Mouse (Mus musculus): ENCODE measurements around the gene Micu1. TPM values are rescaled to one million over a fixed set of nuclear protein-coding genes. Genes with fewer than 3 reads are reported as not detected.

Micu1 gene
- total RNA-seq, 1 experiment = 23.6 TPM

GRCm38 (mm10) chr10:59768369-59769079, 66.2 kb downstream of the Micu1 start:
- no peak overlapping the region for H3K4me3 ChIP-seq (ENCODE audit: insufficient read depth in 1 of 2, low read depth in 1 of 2, low read length in 2 of 2, poor library complexity in 1 of 2, severe bottlenecking in 1 of 2)
- H3K27ac ChIP-seq (ENCODE audit: insufficient read depth, low read depth, low read length, poor library complexity, severe bottlenecking) = no peak overlapping the region
- no peak for DNase-seq (ENCODE audit: low read depth, low spot score)
- no peaks in the 10 kb centered on the region for H3K9me3 ChIP-seq (ENCODE audit: control insufficient read depth, insufficient read depth, low read depth, low read length)
- H3K4me1 ChIP-seq (ENCODE audit: control insufficient read depth in 2 of 2, insufficient read depth in 2 of 2, low read length in 2 of 2, poor library complexity in 1 of 2) = no peaks in the 10 kb centered on the region
- no peak for TF ChIP-seq ZNF384 (IDR thresholded peaks at IDR 0.05; ENCODE audit: low read depth, low read length)
- TF ChIP-seq CHD2 (IDR thresholded peaks at IDR 0.05; ENCODE audit: low read depth, low read length) = no peak
- no peak for TF ChIP-seq MAFK (IDR thresholded peaks at IDR 0.05; ENCODE audit: insufficient read depth, low read depth, low read length)
- no peak for TF ChIP-seq HCFC1 (IDR thresholded peaks at IDR 0.05; ENCODE audit: borderline replicate concordance, insufficient read depth, low read length)
- TF ChIP-seq ZC3H11A (IDR thresholded peaks at IDR 0.05; ENCODE audit: borderline replicate concordance, low read depth, low read length) = no peak
- no peaks in the 10 kb centered on the region; the same call in 1 of the 2 replicates for H3K36me3 ChIP-seq (ENCODE audit: control insufficient read depth, insufficient read depth, low read length, poor library complexity, severe bottlenecking)
- in situ Hi-C loops (cut with MboI; ENCODE audit: low sequenced_read_pairs in 2 of 2, unreplicated experiment in 2 of 2) = no loop called here
- no peak overlapping the region for H3K9ac ChIP-seq (ENCODE audit: insufficient read depth, low read depth, low read length, poor library complexity, severe bottlenecking)

GRCm38 (mm10) chr10:59771375-59772048, 69.2 kb downstream of the Micu1 start:
- no peak overlapping the region for H3K27ac ChIP-seq (ENCODE audit: insufficient read depth, low read depth, low read length, poor library complexity, severe bottlenecking)
- H3K36me3 ChIP-seq (ENCODE audit: control insufficient read depth, insufficient read depth, low read length, poor library complexity, severe bottlenecking) = no peaks in the 10 kb centered on the region
- no peak overlapping the region for H3K4me3 ChIP-seq (ENCODE audit: insufficient read depth in 1 of 2, low read depth in 1 of 2, low read length in 2 of 2, poor library complexity in 1 of 2, severe bottlenecking in 1 of 2)
- H3K4me1 ChIP-seq (ENCODE audit: control insufficient read depth in 2 of 2, insufficient read depth in 2 of 2, low read length in 2 of 2, poor library complexity in 1 of 2) = no peaks in the 10 kb centered on the region
- in situ Hi-C loops (cut with MboI; ENCODE audit: low sequenced_read_pairs in 2 of 2, unreplicated experiment in 2 of 2) = no loop called here
- no peak for TF ChIP-seq MAFK (IDR thresholded peaks at IDR 0.05; ENCODE audit: insufficient read depth, low read depth, low read length)
- no peak for TF ChIP-seq CHD2 (IDR thresholded peaks at IDR 0.05; ENCODE audit: low read depth, low read length)
- TF ChIP-seq HCFC1 (IDR thresholded peaks at IDR 0.05; ENCODE audit: borderline replicate concordance, insufficient read depth, low read length) = no peak
- TF ChIP-seq ZC3H11A (IDR thresholded peaks at IDR 0.05; ENCODE audit: borderline replicate concordance, low read depth, low read length) = no peak
- TF ChIP-seq ZNF384 (IDR thresholded peaks at IDR 0.05; ENCODE audit: low read depth, low read length) = no peak
- H3K9me3 ChIP-seq (ENCODE audit: control insufficient read depth, insufficient read depth, low read depth, low read length) = no peaks in the 10 kb centered on the region
- no peak overlapping the region for H3K9ac ChIP-seq (ENCODE audit: insufficient read depth, low read depth, low read length, poor library complexity, severe bottlenecking)
- DNase-seq (ENCODE audit: low read depth, low spot score) = no peak

- in situ Hi-C loops (cut with MboI; ENCODE audit: low sequenced_read_pairs in 2 of 2, unreplicated experiment in 2 of 2) = no loop called here
- no peak for DNase-seq (ENCODE audit: low read depth, low spot score)
- Histone ChIP-seq H3K4me1 (ENCODE audit: control insufficient read depth in 2 of 2, insufficient read depth in 2 of 2, low read length in 2 of 2, poor library complexity in 1 of 2) (no peaks in the 10 kb centered on the region), H3K9ac (ENCODE audit: insufficient read depth, low read depth, low read length, poor library complexity, severe bottlenecking) (no peak overlapping the region), H3K4me3 (ENCODE audit: insufficient read depth in 1 of 2, low read depth in 1 of 2, low read length in 2 of 2, poor library complexity in 1 of 2, severe bottlenecking in 1 of 2) (no peak overlapping the region), H3K27ac (ENCODE audit: insufficient read depth, low read depth, low read length, poor library complexity, severe bottlenecking) (no peak overlapping the region), H3K9me3 (ENCODE audit: control insufficient read depth, insufficient read depth, low read depth, low read length) (no peaks in the 10 kb centered on the region), H3K36me3 (ENCODE audit: control insufficient read depth, insufficient read depth, low read length, poor library complexity, severe bottlenecking) (no peaks in the 10 kb centered on the region)
- TF ChIP-seq ZC3H11A (IDR thresholded peaks at IDR 0.05; ENCODE audit: borderline replicate concordance, low read depth, low read length) (no peak), CHD2 (IDR thresholded peaks at IDR 0.05; ENCODE audit: low read depth, low read length) (no peak), ZNF384 (IDR thresholded peaks at IDR 0.05; ENCODE audit: low read depth, low read length) (no peak), HCFC1 (IDR thresholded peaks at IDR 0.05; ENCODE audit: borderline replicate concordance, insufficient read depth, low read length) (no peak), MAFK (IDR thresholded peaks at IDR 0.05; ENCODE audit: insufficient read depth, low read depth, low read length) (no peak)
These were observed 69.7 kb downstream of the Micu1 start for GRCm38 (mm10) chr10:59772049-59772397.

- in situ Hi-C loops (cut with MboI; ENCODE audit: low sequenced_read_pairs in 2 of 2, unreplicated experiment in 2 of 2) = no loop called here
- Histone ChIP-seq H3K36me3 (ENCODE audit: control insufficient read depth, insufficient read depth, low read length, poor library complexity, severe bottlenecking) (no peaks in the 10 kb centered on the region), H3K9me3 (ENCODE audit: control insufficient read depth, insufficient read depth, low read depth, low read length) (no peaks in the 10 kb centered on the region), H3K4me1 (ENCODE audit: control insufficient read depth in 2 of 2, insufficient read depth in 2 of 2, low read length in 2 of 2, poor library complexity in 1 of 2) (no peaks in the 10 kb centered on the region), H3K4me3 (ENCODE audit: insufficient read depth in 1 of 2, low read depth in 1 of 2, low read length in 2 of 2, poor library complexity in 1 of 2, severe bottlenecking in 1 of 2) (no peak overlapping the region), H3K27ac (ENCODE audit: insufficient read depth, low read depth, low read length, poor library complexity, severe bottlenecking) (no peak overlapping the region), H3K9ac (ENCODE audit: insufficient read depth, low read depth, low read length, poor library complexity, severe bottlenecking) (no peak overlapping the region)
- DNase-seq (ENCODE audit: low read depth, low spot score) = no peak
- TF ChIP-seq ZC3H11A (IDR thresholded peaks at IDR 0.05; ENCODE audit: borderline replicate concordance, low read depth, low read length) (no peak), CHD2 (IDR thresholded peaks at IDR 0.05; ENCODE audit: low read depth, low read length) (no peak), HCFC1 (IDR thresholded peaks at IDR 0.05; ENCODE audit: borderline replicate concordance, insufficient read depth, low read length) (no peak), MAFK (IDR thresholded peaks at IDR 0.05; ENCODE audit: insufficient read depth, low read depth, low read length) (no peak), ZNF384 (IDR thresholded peaks at IDR 0.05; ENCODE audit: low read depth, low read length) (no peak)
These were observed 71.3 kb downstream of the Micu1 start for GRCm38 (mm10) chr10:59773441-59774140.
